16 mouse cellular contexts compared by ENCODE assay signal in genomic region chr11:32096346-32096745, GRCm38 (mm10).
"Had no signal": no experiment of that assay in that cellular context is flagged by ENCODE, and none has a peak within 500 bp of the region (broad histone marks: within the 10 kb centered on the region; RNA-seq: fewer than 3 reads in every experiment).

No protein-coding gene starts in this region.

- ATAC-seq: midbrain, embryonic 16.5 days had no signal

- H3K27ac ChIP-seq: midbrain, embryonic 10.5 days; midbrain, embryonic 12.5 days; neural tube, embryonic 12.5 days; stomach, embryonic 15.5 days; stomach, postnatal 0 days had no signal

- DNase-seq: lung, adult 18-20 months; lung, embryonic 14.5 days; lung, postnatal 10 days; lung, postnatal 4 days; midbrain, embryonic 14.5 days; right cerebral cortex, postnatal 14 days; thymus, adult 2 months; thymus, postnatal 14 days; thymus, postnatal 36 days had no signal

- H3K4me3 ChIP-seq: midbrain, embryonic 10.5 days; midbrain, embryonic 12.5 days; myocyte; neural tube, embryonic 12.5 days; stomach, embryonic 15.5 days had no signal
